Mouse (Mus musculus) adrenal gland (tissue): ENCODE results near the gene Ctnnb1.

ENCODE experiments used
- intact Hi-C: fragments of 180-260 bp; cut with DNase I; formaldehyde crosslinking; loops from one replicate; pipeline ENCODE4 v1.15.1; 2025

Ctnnb1 gene

GRCm38 (mm10) chr9:120959225-120959624 lies 30.2 kb downstream of the Ctnnb1 start:
- intact Hi-C loops: no loop called here

GRCm38 (mm10) chr9:120960611-120961010 lies 31.6 kb downstream of the Ctnnb1 start:
- intact Hi-C loops: no loop called here

- intact Hi-C loops: no loop called here
Observed at GRCm38 (mm10) chr9:120961466-120961865, 32.5 kb downstream of the Ctnnb1 start.

GRCm38 (mm10) chr9:120961969-120962700 lies 33.1 kb downstream of the Ctnnb1 start:
- intact Hi-C loops: no loop called here

GRCm38 (mm10) chr9:120963104-120963503 lies 34.1 kb downstream of the Ctnnb1 start:
- intact Hi-C loops: no loop called here

- intact Hi-C loops: no loop called here
Observed at GRCm38 (mm10) chr9:120963720-120964119, 34.7 kb downstream of the Ctnnb1 start.

- intact Hi-C loops: no loop called here
Observed at GRCm38 (mm10) chr9:120964224-120964623, 35.2 kb downstream of the Ctnnb1 start.

GRCm38 (mm10) chr9:120965007-120965406 lies 36.0 kb downstream of the Ctnnb1 start:
- intact Hi-C loops: no loop called here

- intact Hi-C loops: no loop called here
Observed at GRCm38 (mm10) chr9:120973026-120973515, 44.1 kb downstream of the Ctnnb1 start.

- intact Hi-C loops: no loop called here
Observed at GRCm38 (mm10) chr9:120974209-120974608, 45.2 kb downstream of the Ctnnb1 start.

- intact Hi-C loops: no loop called here
Observed at GRCm38 (mm10) chr9:120976158-120976557, 47.1 kb downstream of the Ctnnb1 start.

GRCm38 (mm10) chr9:120976856-120977255 lies 47.8 kb downstream of the Ctnnb1 start:
- intact Hi-C loops: no loop called here

- intact Hi-C loops: no loop called here
Observed at GRCm38 (mm10) chr9:120981777-120982176, 52.8 kb downstream of the Ctnnb1 start.

- intact Hi-C loops: no loop called here
Observed at GRCm38 (mm10) chr9:120983849-120984248, 54.8 kb downstream of the Ctnnb1 start.

- intact Hi-C loops: no loop called here
Observed at GRCm38 (mm10) chr9:120984509-120984908, 55.5 kb downstream of the Ctnnb1 start.

- intact Hi-C loops: no loop called here
Observed at GRCm38 (mm10) chr9:120985009-120985408, 56.0 kb downstream of the Ctnnb1 start.

- intact Hi-C loops: no loop called here
Observed at GRCm38 (mm10) chr9:120985524-120985923, 56.5 kb downstream of the Ctnnb1 start.

- intact Hi-C loops: no loop called here
Observed at GRCm38 (mm10) chr9:120986255-120986654, 57.2 kb downstream of the Ctnnb1 start.

- intact Hi-C loops: no loop called here
Observed at GRCm38 (mm10) chr9:120986994-120987393, 58.0 kb downstream of the Ctnnb1 start.

- intact Hi-C loops: no loop called here
Observed at GRCm38 (mm10) chr9:120988088-120988487, 59.1 kb downstream of the Ctnnb1 start.

- intact Hi-C loops: no loop called here
Observed at GRCm38 (mm10) chr9:120989806-120990700, 61.0 kb downstream of the Ctnnb1 start.

GRCm38 (mm10) chr9:120991801-120992200 lies 62.8 kb downstream of the Ctnnb1 start:
- intact Hi-C loops: no loop called here
